Mouse (Mus musculus): ENCODE data around the gene Hnrnpr. TPM values are rescaled to one million over a fixed set of nuclear protein-coding genes. Genes with fewer than 3 reads are reported as not detected.

Hnrnpr gene
- 118 to 126 TPM (median 122 TPM) in 4 replicates for total RNA-seq (2023; ENCODE audit: inconsistent age)

DNA sequence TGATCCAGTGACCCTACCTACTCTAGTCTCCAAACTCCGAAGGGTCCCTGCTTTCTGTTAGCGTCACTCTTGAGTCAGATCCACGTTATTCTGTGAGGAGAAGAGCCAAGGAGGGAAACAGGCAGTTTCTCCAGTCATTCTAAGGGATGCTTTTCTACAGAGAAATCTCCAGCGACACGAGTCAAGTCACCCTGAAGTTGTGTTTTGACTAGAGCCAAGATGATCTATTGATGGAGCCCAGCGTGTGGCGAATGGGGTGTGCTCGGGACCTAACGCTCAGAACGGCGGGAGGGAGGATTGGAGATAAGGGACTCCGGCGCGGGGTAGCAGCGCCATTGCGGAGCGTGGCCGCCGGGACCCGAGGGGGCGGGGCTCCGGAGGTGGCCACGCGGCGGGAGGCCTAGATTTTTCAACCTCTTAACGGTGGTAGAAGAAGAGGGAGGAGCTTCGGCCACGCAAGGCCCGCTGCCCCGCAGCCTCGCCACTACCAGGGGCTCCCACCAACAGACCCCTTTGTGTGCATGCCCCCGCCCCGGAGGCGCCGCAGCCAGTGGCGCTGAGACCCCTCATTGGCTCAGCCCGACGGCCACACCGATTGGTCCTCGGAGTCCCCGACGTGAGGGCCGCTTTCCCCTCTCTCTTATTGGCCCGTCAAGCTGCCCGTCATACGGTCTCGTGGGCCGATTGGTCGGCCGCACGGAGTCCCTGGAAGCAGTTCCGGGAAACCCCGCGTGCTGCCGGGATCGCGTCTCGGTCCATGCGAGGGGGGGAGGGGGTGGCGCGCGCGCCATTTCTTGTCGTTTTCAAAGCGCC lies at the start of gene Hnrnpr:
Hnrnpr (plus strand) TSS at position 714 of the 813 bp plus-strand sequence.

DNA sequence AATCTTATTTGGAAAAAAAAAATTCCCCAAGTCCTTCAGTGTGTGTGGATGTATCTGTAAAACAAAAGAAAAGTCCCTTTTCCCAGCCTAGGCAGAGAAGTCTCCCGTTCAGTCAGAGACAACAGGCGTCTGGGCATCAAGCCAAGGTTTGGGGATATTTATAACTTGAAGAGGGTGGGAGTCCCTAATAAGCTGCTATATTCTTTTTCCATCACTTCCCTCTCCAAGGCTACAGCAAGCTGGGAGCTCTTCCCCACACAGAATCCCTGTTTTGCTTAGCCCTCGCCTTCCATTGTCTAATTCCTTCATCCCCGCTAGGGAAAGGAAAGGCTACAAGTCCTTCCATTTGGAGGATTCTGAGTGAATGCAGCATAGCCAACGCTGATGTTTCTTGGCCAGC lies 26.3 kb upstream of the Hnrnpr start, which contains the start of gene Zfp46:
Zfp46 (plus strand) TSS at position 229 of the 400 bp plus-strand sequence.

Other genes starting within 250 kb of the Hnrnpr start
- 31.6 to 47.3 TPM (median 36.7 TPM) in 4 replicates for gene Id3, start 167.4 kb upstream of the Hnrnpr start, total RNA-seq (2023; ENCODE audit: inconsistent age)
- gene E2f2, start 138.5 kb upstream of the Hnrnpr start, total RNA-seq (2023; ENCODE audit: inconsistent age), result 23.1 to 35.9 TPM (median 31.1 TPM) in 4 replicates
- 0.39 to 0.83 TPM (median 0.53 TPM) in 4 replicates for gene Asap3, start 104.6 kb upstream of the Hnrnpr start, total RNA-seq (2023; ENCODE audit: inconsistent age)
- 3.5 to 7.2 TPM (median 5.3 TPM) in 4 replicates for gene Tcea3, start 63.2 kb upstream of the Hnrnpr start, total RNA-seq (2023; ENCODE audit: inconsistent age)
- 10.0 to 10.4 TPM (median 10.3 TPM) in 4 replicates for gene Zfp46, start 26.3 kb upstream of the Hnrnpr start, total RNA-seq (2023; ENCODE audit: inconsistent age)
- gene Htr1d, start 112.6 kb downstream of the Hnrnpr start, total RNA-seq (2023; ENCODE audit: inconsistent age), result not detected in 4 replicates
- not detected in 4 replicates for gene 6030445D17Rik, start 151.3 kb downstream of the Hnrnpr start, total RNA-seq (2023; ENCODE audit: inconsistent age)
- 0.90 to 3.4 TPM (median 1.6 TPM) in 4 replicates for gene Luzp1, start 158.8 kb downstream of the Hnrnpr start, total RNA-seq (2023; ENCODE audit: inconsistent age)